Mouse (Mus musculus) CH12.LX (cell line): ENCODE data around the gene Tpk1.

ENCODE experiments used
- CTCF ChIP-seq, 2 experiments: IDR thresholded peaks in 1 of 2; conservative IDR thresholded peaks in 1 of 2; 2 replicates each; pipeline ENCODE4 v1.5.1; 2011 to 2012; ENCODE audit warnings: low read depth in 2 of 2, low read length in 2 of 2, improper control_type of control experiment in 1 of 2, inconsistent platforms in 1 of 2, mild to moderate bottlenecking in 1 of 2, moderate library complexity in 1 of 2
- E2F4 ChIP-seq: IDR thresholded peaks from 2 replicates; pipeline ENCODE4 v1.6.1; 2011; ENCODE audit warnings: low read depth, low read length, improper control_type of control experiment; ENCODE audit not compliant: insufficient replicate concordance
- EP300 ChIP-seq: IDR thresholded peaks from 2 replicates; pipeline ENCODE4 v1.6.1; 2011; ENCODE audit warnings: low read length, improper control_type of control experiment
- ETS1 ChIP-seq: conservative IDR thresholded peaks from 2 replicates; pipeline ENCODE4 v1.6.1; 2012; ENCODE audit warnings: low read depth, mild to moderate bottlenecking, inconsistent platforms, low read length, improper control_type of control experiment, moderate library complexity
- MAFK ChIP-seq: IDR thresholded peaks from 2 replicates; pipeline ENCODE4 v1.6.1; 2011; ENCODE audit warnings: low read length, improper control_type of control experiment; ENCODE audit not compliant: insufficient replicate concordance
- POLR2A ChIP-seq: IDR thresholded peaks from 2 replicates; pipeline ENCODE4 v1.6.1; 2011; ENCODE audit warnings: low read depth, mild to moderate bottlenecking, improper control_type of control experiment, low read length

- TF ChIP-seq E2F4 (no peak), POLR2A (no peak), ETS1 (no peak), EP300 (no peak), MAFK (no peak), CTCF (conservative IDR thresholded peaks at IDR 0.05 in 1 of 2, IDR thresholded peaks at IDR 0.05 in 1 of 2; ENCODE audit: low read depth in 2 of 2, low read length in 2 of 2) (no peak)
Measured at GRCm38 (mm10) chr6:43442191-43442590, 223.9 kb downstream of the Tpk1 start.
